Mouse (Mus musculus) small intestine, adult 10 weeks (tissue): Measurements from ENCODE around the gene Sypl. TPM values are rescaled to one million over a fixed set of nuclear protein-coding genes. Genes with fewer than 3 reads are reported as not detected.

Experiments used
- polyA plus RNA-seq: library from polyadenylated mRNA; stranded (reverse); fragments of 350-450 nt; fragmentation: Illumina TruSeq; extraction: RNeasy Lipid Tissue Mini Kit (QIAGEN cat#74804); gene quantifications from one replicate; pipeline ENCODE4 v1.2.3, GENCODE M21; 2014; ENCODE audit warnings: low replicate concordance

Gene Sypl
- polyA plus RNA-seq, result 328 TPM

DNA sequence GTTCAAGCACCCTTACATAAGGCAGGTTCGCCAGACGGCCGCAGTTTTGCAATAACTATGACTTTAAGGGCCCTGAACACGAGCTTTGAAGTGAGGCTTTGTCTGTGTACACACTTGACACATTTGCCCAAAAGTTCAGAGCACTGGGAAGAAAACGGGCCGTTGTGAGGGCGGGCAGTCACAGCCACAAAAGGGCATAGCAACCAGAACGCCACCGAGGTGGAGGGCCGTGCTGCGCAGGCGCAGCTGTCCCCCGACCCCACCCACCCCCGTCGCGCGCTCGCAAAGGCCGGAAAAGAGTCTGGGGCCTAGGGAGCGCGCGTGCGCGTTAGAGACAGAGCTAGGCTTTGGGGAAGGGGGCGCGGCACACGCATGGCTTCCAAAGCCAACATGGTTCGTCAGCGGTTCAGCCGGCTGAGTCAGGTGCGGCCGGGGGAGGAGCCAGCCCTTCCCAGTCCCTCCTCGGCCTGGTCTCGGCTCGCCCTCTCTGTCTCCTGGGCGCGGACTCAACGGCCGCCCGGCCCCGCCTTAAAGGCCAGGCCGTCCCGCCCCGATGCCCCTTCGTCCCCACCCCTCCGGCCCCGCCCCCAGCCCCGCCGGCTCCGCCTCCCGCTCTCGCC is at the start of gene Sypl:
Gene Sypl (plus strand): TSS at position 296 of the 620 bp plus-strand sequence.

Other genes with a start within 250 kb of the Sypl start
- 166 TPM for gene Nampt, start 134.3 kb upstream of the Sypl start, polyA plus RNA-seq
- not detected for gene Cdhr3, start 139.0 kb downstream of the Sypl start, polyA plus RNA-seq
- 21.5 TPM for gene Atxn7l1, start 193.8 kb downstream of the Sypl start, polyA plus RNA-seq